Mouse (Mus musculus): ENCODE measurements around the gene Gm10340. TPM values are rescaled to one million over a fixed set of nuclear protein-coding genes. Genes with fewer than 3 reads are reported as not detected.
"Not testable (repeated sequence)": the region's sequence is repeated elsewhere in the genome, so short reads cannot be mapped to it uniquely, and the experiment has no call there.

Gene Gm10340
- total RNA-seq (2021), result not detected
- long read RNA-seq, experiment 1, result 0 reads
- long read RNA-seq, experiment 2, result 0 reads

DNA sequence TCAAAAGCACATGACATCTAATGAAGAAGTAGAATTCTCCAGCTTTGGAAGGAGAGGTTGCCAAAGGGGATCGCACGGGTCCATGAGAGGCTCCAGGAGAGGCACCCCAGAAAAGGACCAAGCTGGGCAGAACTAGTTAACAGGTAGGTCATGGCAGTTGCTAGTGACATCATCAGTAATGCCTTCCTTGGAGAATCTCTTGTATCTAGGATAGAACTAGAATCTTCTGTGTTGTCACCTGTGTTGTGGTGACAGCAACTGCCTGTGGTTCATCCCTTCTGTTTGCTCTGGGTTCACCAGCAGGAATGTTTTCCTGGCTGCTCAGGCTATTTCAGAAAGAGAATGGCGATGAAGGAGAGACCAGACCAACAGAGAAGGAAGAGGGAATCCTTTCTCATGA is at the start of gene Gm10340:
Gm10340 (plus strand) TSS at position 301 of the 400 bp plus-strand sequence.
- DNase-seq; intact Hi-C loops (cut with DNase I): not testable (repeated sequence)

DNA sequence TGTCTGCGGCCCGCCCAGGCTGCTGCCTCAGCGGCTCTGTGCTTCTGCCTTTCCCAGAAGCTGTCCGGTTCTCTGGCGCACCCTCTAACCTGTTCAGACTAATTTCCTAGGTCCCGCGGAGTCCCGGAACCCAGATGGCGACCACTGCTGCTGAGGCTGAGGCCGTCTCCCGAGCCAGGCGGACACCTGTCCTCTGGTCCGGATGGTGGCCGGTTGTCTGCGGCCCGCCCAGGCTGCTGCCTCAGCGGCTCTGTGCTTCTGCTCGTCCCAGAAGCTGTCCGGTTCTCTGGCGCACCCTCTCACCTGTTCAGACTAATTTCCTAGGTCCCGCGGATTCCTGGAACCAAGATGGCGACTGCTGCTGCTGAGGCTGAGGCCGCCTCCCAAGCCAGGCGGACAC is 17.7 kb upstream of the Gm10340 start:
- intact Hi-C loops (cut with DNase I), result not testable (repeated sequence)
- DNase-seq, result peak; percentile 5 to 6

DNA sequence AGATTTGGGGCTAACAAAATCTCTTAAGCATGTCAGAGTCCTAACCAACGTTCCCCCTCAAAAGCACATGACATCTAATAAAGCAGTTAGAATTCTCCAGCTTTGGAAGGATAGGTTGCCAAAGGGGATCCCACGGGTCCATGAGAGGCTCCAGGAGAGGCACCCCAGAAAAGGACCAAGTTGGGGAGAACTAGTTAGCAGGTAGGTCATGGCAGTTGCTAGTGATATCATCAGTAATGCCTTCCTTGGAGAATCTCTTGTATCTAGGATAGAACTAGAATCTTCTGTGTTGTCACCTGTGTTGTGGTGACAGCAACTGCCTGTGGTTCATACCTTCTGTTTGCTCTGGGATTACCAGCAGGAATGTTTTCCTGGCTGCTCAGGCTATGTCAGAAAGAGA is 54.2 kb downstream of the Gm10340 start, which contains the start of gene Gm5795:
Gm5795 (plus strand) TSS at position 301 of the 400 bp plus-strand sequence.
- DNase-seq; intact Hi-C loops (cut with DNase I): not testable (repeated sequence)

Other genes with a start within 250 kb of the Gm10340 start
- not detected for gene Gm2888, start 104.0 kb upstream of the Gm10340 start, total RNA-seq (2021)
- under 1 TPM; 0.27 to 0.50 TPM for gene Gm2897, start 84.7 kb upstream of the Gm10340 start, total RNA-seq (2021)
- gene Gm5795, start 54.3 kb downstream of the Gm10340 start, total RNA-seq (2021), result not detected
- gene D830030K20Rik, start 74.5 kb downstream of the Gm10340 start, total RNA-seq (2021), result 1 to 10 TPM; 3.0 to 4.2 TPM
- not detected for gene Gm2956, start 198.6 kb downstream of the Gm10340 start, total RNA-seq (2021)

Measured in heart, postnatal 14 days (tissue).